Mouse (Mus musculus) limb, embryonic 13.5 days (tissue): ENCODE data around the gene Olfr99. TPM values are rescaled to one million over a fixed set of nuclear protein-coding genes. Genes with fewer than 3 reads are reported as not detected.

Experiments used
- ATAC-seq: fragments of 200-750 bp; cut with Nextera tagmentation; 2 replicates; pipeline ENCODE4 v1.8.0; 2017; ENCODE audit warnings: low read depth, moderate number of reproducible peaks, moderate TSS enrichment; ENCODE audit not compliant: low FRiP score
- H3K27ac ChIP-seq: fragments of 300-500 bp; sonication (generic); 2 replicates; pipeline ENCODE4 v1.5.1; 2015; ENCODE audit warnings: inconsistent platforms, mild to moderate bottlenecking, moderate library complexity
- H3K27me3 ChIP-seq: fragments of 300-500 bp; sonication (generic); 2 replicates; pipeline ENCODE4 v1.6.1; 2015; ENCODE audit warnings: mild to moderate bottlenecking, inconsistent platforms
- H3K36me3 ChIP-seq: fragments of 300-500 bp; sonication (generic); 2 replicates; pipeline ENCODE4 v1.6.1; 2015; ENCODE audit warnings: inconsistent platforms, mild to moderate bottlenecking, moderate library complexity
- H3K4me1 ChIP-seq: fragments of 300-500 bp; sonication (generic); 2 replicates; pipeline ENCODE4 v1.6.1; 2015; ENCODE audit warnings: inconsistent platforms
- H3K4me2 ChIP-seq: fragments of 300-500 bp; sonication (generic); replicated peaks from 2 replicates; pipeline ENCODE4 v1.6.1; 2015; ENCODE audit warnings: inconsistent platforms, mild to moderate bottlenecking, moderate library complexity
- H3K4me3 ChIP-seq: fragments of 300-500 bp; sonication (generic); 2 replicates; pipeline ENCODE4 v1.5.1; 2015; ENCODE audit warnings: moderate library complexity, mild to moderate bottlenecking, inconsistent platforms
- H3K9ac ChIP-seq: fragments of 300-500 bp; sonication (generic); 2 replicates; pipeline ENCODE4 v1.6.1; 2015; ENCODE audit warnings: mild to moderate bottlenecking, inconsistent platforms
- H3K9me3 ChIP-seq: fragments of 300-500 bp; sonication (generic); 2 replicates; pipeline ENCODE4 v1.6.1; 2016; ENCODE audit warnings: inconsistent platforms
- WGBS: fragments of 180-500 bp; shearing (Covaris S2); methylation state at CpG from one replicate; pipeline ENCODE4 v1.1.7; 2015; 5-methylcytosine and 5-hydroxymethylcytosine counted together
- polyA plus RNA-seq: library from polyadenylated mRNA; unstranded; fragments of >200 nt; fragmentation: Nextera tagmentation; extraction: Ambion mirVana; gene quantifications from 2 replicates; pipeline ENCODE4 v1.2.1, GENCODE M21; 2015

Olfr99 gene
- not detected in 2 replicates for polyA plus RNA-seq

DNA sequence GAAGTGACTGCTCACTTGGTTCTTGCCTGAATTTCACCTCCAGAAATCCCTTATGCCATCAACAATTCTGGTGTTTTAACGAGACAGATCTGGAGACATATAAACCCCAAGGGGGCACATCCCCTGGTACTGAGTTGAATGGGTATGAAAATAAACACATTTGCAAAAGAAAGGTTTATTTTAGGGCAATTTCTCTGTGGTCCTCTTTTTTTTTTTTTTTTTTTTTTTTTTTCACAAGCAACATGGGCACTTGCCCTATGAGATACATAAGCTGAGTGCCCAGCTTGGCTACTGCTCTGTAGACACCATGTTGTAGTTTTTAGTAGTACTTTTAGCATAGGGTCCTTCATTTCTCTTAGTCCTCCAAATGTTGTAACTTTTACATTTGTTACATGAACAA lies at the start of gene Olfr99:
Gene Olfr99, minus strand, starts transcription at position 101 of the 400 bp plus-strand sequence.
- no peaks in the 10 kb centered on the region for H3K4me1 ChIP-seq
- WGBS: 71% methylated on average over 1 of the region's 1 CpGs
- H3K4me3 ChIP-seq: no peak within 1 kb of the TSS
- no peak for ATAC-seq
- H3K9me3 ChIP-seq: no peaks in the 10 kb centered on the region
- no peak within 1 kb of the TSS for H3K9ac ChIP-seq
- no peaks in the 10 kb centered on the region for H3K36me3 ChIP-seq
- H3K27me3 ChIP-seq: no peaks in the 10 kb centered on the region
- no peak within 1 kb of the TSS for H3K27ac ChIP-seq
- H3K4me2 ChIP-seq: no peak within 1 kb of the TSS

DNA sequence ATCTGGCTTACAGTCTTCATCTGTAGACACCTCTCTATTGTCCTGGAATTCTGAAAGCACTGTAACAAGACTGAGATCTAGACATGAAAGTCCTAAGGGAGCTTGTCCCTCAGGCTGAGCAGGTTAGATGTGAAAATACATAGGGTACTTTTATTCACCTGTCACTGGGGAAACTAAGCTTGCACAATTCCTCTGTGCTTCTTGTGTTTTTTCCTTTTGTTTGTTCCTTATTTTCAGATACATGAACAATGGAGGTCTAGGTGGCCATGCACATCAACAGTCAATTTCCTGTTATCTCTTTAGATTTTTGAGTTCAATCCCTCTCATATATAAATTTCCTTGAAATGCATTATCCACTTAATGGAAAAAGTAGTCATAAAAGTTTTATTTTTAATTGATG lies 33.7 kb upstream of the Olfr99 start, which contains the start of gene Olfr102:
Gene Olfr102, minus strand, starts transcription at position 101 of the 400 bp plus-strand sequence.
- Histone ChIP-seq H3K36me3 (no peaks in the 10 kb centered on the region), H3K4me3 (no peak within 1 kb of the TSS), H3K4me2 (no peak within 1 kb of the TSS), H3K9me3 (no peaks in the 10 kb centered on the region; the same call in 1 of the 2 replicates), H3K4me1 (no peaks in the 10 kb centered on the region), H3K9ac (no peak within 1 kb of the TSS), H3K27ac (no peak within 1 kb of the TSS), H3K27me3 (no peaks in the 10 kb centered on the region)
- no peak for ATAC-seq

DNA sequence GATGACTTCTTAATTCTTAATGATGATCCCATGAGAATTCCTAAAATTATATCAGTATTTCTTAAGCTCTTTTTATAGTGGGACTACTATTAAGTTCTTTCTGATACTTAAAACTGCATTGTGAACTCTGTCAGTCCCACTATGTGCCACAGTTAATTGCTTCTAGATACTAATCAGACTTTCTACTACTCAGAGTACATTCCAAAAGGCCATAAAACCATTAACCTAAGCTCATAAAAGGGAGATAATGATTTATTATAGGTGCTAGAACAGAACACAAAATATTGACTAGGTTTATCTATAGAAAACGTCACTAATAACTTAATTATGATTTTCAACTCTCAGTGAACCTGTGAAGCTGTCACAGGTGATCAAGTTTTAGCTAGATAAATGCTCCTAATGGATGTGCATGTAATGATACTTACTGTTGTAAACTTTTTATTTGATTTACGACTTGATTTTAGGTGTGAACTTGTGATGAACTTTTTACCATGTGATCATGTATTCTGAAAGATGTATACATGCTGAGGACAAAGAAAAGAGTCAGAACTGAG lies 27.0 kb upstream of the Olfr99 start:
- Histone ChIP-seq H3K27ac (no peak overlapping the region), H3K4me2 (no peak overlapping the region), H3K9ac (no peak overlapping the region), H3K4me1 (no peaks in the 10 kb centered on the region), H3K36me3 (no peaks in the 10 kb centered on the region), H3K4me3 (no peak overlapping the region), H3K27me3 (no peaks in the 10 kb centered on the region), H3K9me3 (no peaks in the 10 kb centered on the region)
- no peak for ATAC-seq
- 36% methylated on average over 2 of the region's 2 CpGs for WGBS

DNA sequence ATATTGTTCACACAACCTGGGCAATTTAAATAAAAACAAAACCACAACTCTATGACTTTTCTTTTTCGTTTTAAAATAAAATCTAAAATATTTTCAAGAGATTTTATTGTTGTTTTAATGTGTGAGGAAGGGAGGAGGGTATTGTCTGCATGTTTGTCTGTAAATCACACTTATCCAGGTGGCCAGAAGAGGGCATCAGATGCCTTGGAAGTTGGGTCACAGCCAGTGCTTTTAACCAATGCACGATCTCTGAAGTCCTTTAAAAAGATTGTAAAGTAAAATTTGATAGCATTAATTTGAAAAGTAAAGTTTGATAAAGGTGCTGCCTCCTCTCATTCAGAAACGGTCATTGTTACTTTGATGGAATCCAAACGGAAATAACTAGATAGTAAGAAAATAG lies 25.2 kb upstream of the Olfr99 start:
- Histone ChIP-seq H3K4me2 (no peak overlapping the region), H3K9me3 (no peaks in the 10 kb centered on the region), H3K27ac (no peak overlapping the region), H3K36me3 (no peaks in the 10 kb centered on the region), H3K4me1 (no peaks in the 10 kb centered on the region), H3K9ac (no peak overlapping the region), H3K4me3 (no peak overlapping the region), H3K27me3 (no peaks in the 10 kb centered on the region)
- 46% methylated on average over 4 of the region's 4 CpGs for WGBS
- no peak for ATAC-seq

DNA sequence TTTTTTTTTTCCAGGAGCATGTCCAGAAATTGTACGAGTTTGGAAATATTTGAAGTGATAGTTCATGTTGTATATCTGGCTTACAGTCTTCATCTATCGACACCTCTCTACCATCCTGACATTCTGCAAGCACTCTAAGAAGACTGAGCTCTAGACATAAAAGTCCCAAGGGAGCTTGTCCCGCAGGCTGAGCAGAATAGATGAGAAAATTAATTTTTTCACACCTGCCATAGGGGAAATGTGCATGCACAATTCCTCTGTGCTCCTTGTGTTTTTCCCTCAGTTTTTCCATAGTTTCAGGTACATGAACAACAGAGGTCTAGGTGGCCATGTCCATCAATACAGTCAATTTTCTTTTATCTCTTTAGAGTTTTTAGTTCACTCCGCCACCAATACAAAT lies 21.0 kb upstream of the Olfr99 start, which contains the start of gene Olfr101:
Gene Olfr101, minus strand, starts transcription at position 101 of the 400 bp plus-strand sequence.
- H3K9me3 ChIP-seq: no peaks in the 10 kb centered on the region
- no peak within 1 kb of the TSS for H3K4me2 ChIP-seq
- H3K9ac ChIP-seq: no peak within 1 kb of the TSS
- no peaks in the 10 kb centered on the region for H3K4me1 ChIP-seq
- no peaks in the 10 kb centered on the region for H3K36me3 ChIP-seq
- no peaks in the 10 kb centered on the region for H3K27me3 ChIP-seq
- H3K27ac ChIP-seq: no peak within 1 kb of the TSS
- no peak within 1 kb of the TSS for H3K4me3 ChIP-seq
- WGBS: 83% methylated on average over 4 of the region's 4 CpGs
- ATAC-seq: no peak

DNA sequence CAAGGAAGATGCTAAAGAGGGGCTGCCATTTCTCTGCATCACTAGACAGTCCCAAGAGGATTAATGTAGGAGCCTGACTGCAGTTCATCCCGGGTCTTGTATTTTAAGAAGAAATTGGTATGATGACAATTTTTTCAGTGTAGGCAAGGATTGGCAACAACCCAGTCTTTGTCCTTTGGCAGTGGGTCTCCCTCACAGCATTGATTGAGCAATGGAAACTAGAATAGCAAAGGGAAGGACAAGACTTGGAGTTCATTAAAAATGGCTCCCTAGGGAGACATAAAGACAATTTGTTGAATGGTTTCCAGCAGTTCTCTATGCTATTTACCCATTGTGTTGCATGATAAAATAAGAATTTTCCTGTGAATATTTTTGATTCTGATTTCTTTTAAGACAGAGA lies 2.9 kb downstream of the Olfr99 start:
- WGBS: 85% methylated on average over 1 of the region's 1 CpGs
- no peaks in the 10 kb centered on the region for H3K27me3 ChIP-seq

DNA sequence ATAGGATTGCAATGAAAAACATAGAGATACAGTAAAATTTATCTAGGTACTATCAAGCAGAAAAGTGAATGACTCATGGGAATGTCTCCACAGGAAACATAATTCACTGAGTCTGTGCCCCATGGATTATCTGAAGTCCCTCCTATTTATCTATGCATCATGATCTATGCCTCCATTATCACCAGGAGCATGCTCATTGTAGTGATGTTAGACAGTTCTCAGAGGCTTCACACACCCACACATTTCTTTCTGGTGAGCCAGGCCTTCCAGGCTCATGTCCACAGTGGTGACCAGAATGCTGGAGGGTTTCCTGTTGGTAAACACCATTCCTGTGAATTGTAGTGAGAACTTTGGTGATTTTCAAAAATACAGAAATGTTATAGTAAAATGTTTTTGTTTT lies 6.7 kb downstream of the Olfr99 start:
- no peaks in the 10 kb centered on the region for H3K27me3 ChIP-seq
- no peak overlapping the region for H3K27ac ChIP-seq
- H3K36me3 ChIP-seq: no peaks in the 10 kb centered on the region
- no peak overlapping the region for H3K4me2 ChIP-seq
- ATAC-seq: no peak
- no peak overlapping the region for H3K4me3 ChIP-seq
- no peak overlapping the region for H3K9ac ChIP-seq
- H3K9me3 ChIP-seq: no peaks in the 10 kb centered on the region
- no peaks in the 10 kb centered on the region for H3K4me1 ChIP-seq

More for the DNA sequence above, 2.9 kb downstream of the Olfr99 start:
- Histone ChIP-seq H3K27ac (no peak overlapping the region), H3K9ac (no peak overlapping the region), H3K4me3 (no peak overlapping the region), H3K4me2 (no peak overlapping the region), H3K4me1 (no peaks in the 10 kb centered on the region), H3K36me3 (no peaks in the 10 kb centered on the region), H3K9me3 (no peaks in the 10 kb centered on the region)
- ATAC-seq: no peak

DNA sequence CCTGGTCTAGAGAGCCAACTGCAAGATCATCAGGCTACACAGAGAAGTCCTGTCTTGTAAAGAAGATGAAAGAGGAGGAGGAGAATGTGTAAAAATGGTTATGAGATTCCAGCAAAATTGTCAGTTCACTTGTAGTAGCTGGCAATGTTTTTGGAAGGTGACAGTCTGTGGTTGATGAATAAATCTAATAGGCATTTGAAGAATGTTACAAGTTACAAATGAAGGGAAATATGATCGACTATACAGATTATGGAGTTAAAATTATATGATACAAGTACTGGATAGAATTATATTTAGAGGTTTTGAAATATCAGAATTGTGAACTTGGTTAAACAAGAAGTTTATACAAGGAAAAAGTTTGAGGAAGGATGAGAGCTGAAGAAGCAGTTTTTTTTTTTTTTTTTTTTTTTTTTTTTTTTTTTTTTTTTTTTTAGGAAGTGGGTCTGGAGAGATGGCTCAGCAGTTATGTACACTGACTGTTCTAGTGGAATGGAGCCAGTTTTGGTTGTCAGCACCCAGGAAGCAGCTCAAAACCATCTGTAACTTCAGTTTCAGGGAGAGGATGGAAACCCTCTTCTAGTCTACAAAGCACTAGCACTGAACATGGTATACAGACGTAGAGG lies 7.5 kb downstream of the Olfr99 start:
- 72% methylated on average over 2 of the region's 2 CpGs for WGBS
- peaks cover 3% of the 10 kb centered on the region; the same call in 1 of the 2 replicates for H3K27me3 ChIP-seq
- no peaks in the 10 kb centered on the region for H3K36me3 ChIP-seq
- H3K4me2 ChIP-seq: no peak overlapping the region
- H3K27ac ChIP-seq: no peak overlapping the region
- H3K9me3 ChIP-seq: no peaks in the 10 kb centered on the region
- no peak overlapping the region for H3K9ac ChIP-seq
- H3K4me3 ChIP-seq: no peak overlapping the region
- no peaks in the 10 kb centered on the region for H3K4me1 ChIP-seq
- ATAC-seq: no peak

DNA sequence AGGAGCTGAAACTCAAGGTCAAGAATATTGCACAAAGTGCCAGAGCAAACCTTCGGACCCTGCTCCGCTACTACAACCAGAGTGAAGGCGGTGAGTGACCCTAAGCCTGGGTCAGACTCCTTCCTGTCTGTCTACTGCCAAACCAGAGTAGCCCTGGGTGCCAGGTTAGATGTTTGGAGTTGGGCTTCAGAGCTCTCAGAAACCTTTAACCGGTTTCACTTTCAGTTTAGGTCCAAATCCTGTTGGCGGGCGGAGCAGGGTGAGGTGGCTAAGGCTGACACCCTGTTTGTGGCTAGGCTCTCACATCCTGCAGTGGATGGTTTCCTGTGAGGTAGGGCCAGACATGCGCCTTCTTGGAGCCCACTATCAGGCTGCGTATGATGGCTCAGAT lies 12.6 kb downstream of the Olfr99 start:
- H3K27ac ChIP-seq: no peak overlapping the region
- H3K4me2 ChIP-seq: peak overlapping the region; percentile 77
- peak overlapping the region; percentile 48; the same call in 1 of the 2 replicates for H3K9ac ChIP-seq
- ATAC-seq: 0 out of 2 replicates have a peak, but pooled peaks have one; percentile 20
- no peaks in the 10 kb centered on the region for H3K4me1 ChIP-seq
- H3K27me3 ChIP-seq: peaks cover 5% of the 10 kb centered on the region; the same call in 1 of the 2 replicates
- peak overlapping the region; percentile 48 for H3K4me3 ChIP-seq
- no peaks in the 10 kb centered on the region for H3K36me3 ChIP-seq
- H3K9me3 ChIP-seq: no peaks in the 10 kb centered on the region
- WGBS: 65% methylated on average over 8 of the region's 8 CpGs

DNA sequence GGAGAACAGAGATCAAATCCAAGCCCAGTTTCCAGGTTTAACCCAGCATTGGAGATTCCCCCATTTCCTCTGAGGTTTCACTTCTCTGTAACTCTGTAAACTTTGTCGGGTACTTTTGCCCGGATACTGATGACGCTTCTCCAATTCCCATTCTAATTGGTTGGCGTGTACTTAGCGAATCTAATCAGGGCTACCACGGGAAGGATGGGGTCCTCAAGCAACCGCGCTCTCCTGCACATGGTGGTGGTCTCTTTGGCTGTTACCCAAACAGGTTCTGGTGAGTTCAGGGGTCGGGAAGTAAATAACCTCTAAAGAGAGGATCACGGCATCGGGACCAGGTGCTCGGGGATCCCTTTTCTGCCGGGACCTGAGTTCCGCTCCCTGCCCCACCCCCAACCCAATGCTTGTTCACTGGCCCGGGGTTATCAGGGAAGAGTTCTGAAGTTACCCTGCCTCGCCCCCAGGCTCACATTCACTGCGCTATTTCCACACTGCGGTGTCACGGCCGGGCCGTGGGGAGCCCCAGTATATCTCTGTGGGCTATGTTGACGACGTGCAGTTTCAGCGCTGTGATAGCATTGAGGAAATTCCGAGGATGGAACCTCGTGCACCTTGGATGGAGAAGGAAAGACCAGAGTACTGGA lies 13.1 kb downstream of the Olfr99 start, which contains the start of gene H2-M3:
Gene H2-M3, plus strand, starts transcription at position 163 of the 644 bp plus-strand sequence.
- ATAC-seq: peak; percentile 94
- Histone ChIP-seq H3K4me2 (peak within 1 kb of the TSS; percentile 77), H3K9me3 (no peaks in the 10 kb centered on the region), H3K4me3 (peak within 1 kb of the TSS; percentile 48), H3K4me1 (no peaks in the 10 kb centered on the region), H3K36me3 (no peaks in the 10 kb centered on the region), H3K27me3 (peaks cover 5% of the 10 kb centered on the region; the same call in 1 of the 2 replicates), H3K27ac (no peak within 1 kb of the TSS), H3K9ac (peak within 1 kb of the TSS; percentile 48; the same call in 1 of the 2 replicates)
- 4% methylated on average over 26 of the region's 26 CpGs for WGBS

DNA sequence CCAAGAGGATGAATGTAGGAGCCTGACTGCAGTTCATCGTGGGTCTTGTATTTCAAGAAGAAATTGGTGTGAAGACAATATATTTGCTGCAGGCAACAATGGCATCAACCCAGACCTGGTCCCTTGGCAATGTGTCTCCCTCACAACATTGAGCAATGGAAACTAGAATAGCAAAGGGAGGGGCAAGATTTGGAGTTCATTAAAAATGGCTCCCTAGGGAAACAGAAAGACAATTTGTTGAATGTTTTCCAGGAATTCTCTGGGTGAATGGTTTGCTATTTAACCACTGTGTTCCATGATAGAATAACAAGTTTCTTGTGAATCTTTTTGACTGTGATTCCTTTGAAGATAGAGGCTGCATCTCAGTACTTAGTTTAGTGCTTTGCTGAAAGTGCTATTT lies 19.6 kb downstream of the Olfr99 start, which contains the start of gene Olfr98:
Gene Olfr98, minus strand, starts transcription at position 124 of the 400 bp plus-strand sequence.
- H3K9me3 ChIP-seq: no peaks in the 10 kb centered on the region
- no peak within 1 kb of the TSS for H3K4me3 ChIP-seq
- H3K27me3 ChIP-seq: no peaks in the 10 kb centered on the region
- WGBS: 84% methylated on average over 1 of the region's 1 CpGs
- no peak within 1 kb of the TSS for H3K4me2 ChIP-seq
- ATAC-seq: no peak
- no peaks in the 10 kb centered on the region for H3K36me3 ChIP-seq
- H3K4me1 ChIP-seq: no peaks in the 10 kb centered on the region
- H3K27ac ChIP-seq: no peak within 1 kb of the TSS
- no peak within 1 kb of the TSS for H3K9ac ChIP-seq

DNA sequence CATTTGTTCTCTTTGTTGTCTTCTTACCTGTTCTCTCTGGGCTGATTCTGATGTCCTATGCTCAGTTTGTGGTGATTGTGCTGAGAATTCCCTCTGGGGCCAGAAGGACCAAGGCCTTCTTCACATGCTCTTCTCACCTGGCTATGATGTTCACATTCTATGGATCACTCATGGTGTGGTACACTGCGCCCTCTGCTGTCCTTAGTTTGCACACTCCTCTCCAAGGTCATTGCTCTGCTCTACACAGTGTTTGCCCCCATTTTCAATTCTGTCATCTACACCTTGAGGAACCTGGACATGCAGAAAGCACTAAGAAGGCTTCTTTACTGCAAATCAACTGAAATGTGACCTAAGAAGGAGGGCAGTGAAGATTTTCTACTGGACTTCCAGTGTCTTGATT lies 32.7 kb downstream of the Olfr99 start:
- Histone ChIP-seq H3K27ac (no peak overlapping the region), H3K4me3 (no peak overlapping the region), H3K9me3 (no peaks in the 10 kb centered on the region), H3K9ac (no peak overlapping the region), H3K4me2 (no peak overlapping the region), H3K36me3 (no peaks in the 10 kb centered on the region), H3K27me3 (no peaks in the 10 kb centered on the region), H3K4me1 (no peaks in the 10 kb centered on the region)
- no peak for ATAC-seq
- WGBS: 10% methylated on average over 1 of the region's 1 CpGs
